Mouse (Mus musculus): ENCODE results near the gene Hsd17b12. TPM values are rescaled to one million over a fixed set of nuclear protein-coding genes. Genes with fewer than 3 reads are reported as not detected.

Hsd17b12 gene
- total RNA-seq (2021): 10 to 100 TPM; 64.8 to 70.2 TPM
- long read RNA-seq, transcript Hsd17b12-201 (11 exons, 1,902 nt): major isoform, 29 of 37 reads
- long read RNA-seq, partial matches to known transcripts: 8 of 37 reads
- long read RNA-seq, other reads (novel, unspliced or antisense): 0 of 37 reads

GRCm38 (mm10) chr2:94157592-94158519, at the start of gene Hsd17b12:
Gene Hsd17b12, minus strand, starts transcription at chr2:94157964.
- DNase-seq (ENCODE audit: low spot score in 2 of 2): peak; percentile 99 to 100

GRCm38 (mm10) chr2:94184906-94185305, 27.1 kb upstream of the Hsd17b12 start:
- DNase-seq (ENCODE audit: low spot score in 2 of 2): no peak

- no peak for DNase-seq (ENCODE audit: low spot score in 2 of 2)
Measured at GRCm38 (mm10) chr2:94184142-94184541, 26.4 kb upstream of the Hsd17b12 start.

GRCm38 (mm10) chr2:94179030-94179407, 21.3 kb upstream of the Hsd17b12 start:
- DNase-seq (ENCODE audit: low spot score in 2 of 2): no peak

- peak; percentile 88 to 97 for DNase-seq (ENCODE audit: low spot score in 2 of 2)
Measured at GRCm38 (mm10) chr2:94178321-94179029, 20.7 kb upstream of the Hsd17b12 start.

GRCm38 (mm10) chr2:94177294-94177693, 19.5 kb upstream of the Hsd17b12 start:
- no peak for DNase-seq (ENCODE audit: low spot score in 2 of 2)

- no peak for DNase-seq (ENCODE audit: low spot score in 2 of 2)
Measured at GRCm38 (mm10) chr2:94176381-94176780, 18.6 kb upstream of the Hsd17b12 start.

- no peak for DNase-seq (ENCODE audit: low spot score in 2 of 2)
Measured at GRCm38 (mm10) chr2:94173549-94173948, 15.8 kb upstream of the Hsd17b12 start.

GRCm38 (mm10) chr2:94163207-94163606, 5.4 kb upstream of the Hsd17b12 start:
- DNase-seq (ENCODE audit: low spot score in 2 of 2): no peak

GRCm38 (mm10) chr2:94162141-94162540, 4.4 kb upstream of the Hsd17b12 start:
- no peak for DNase-seq (ENCODE audit: low spot score in 2 of 2)

GRCm38 (mm10) chr2:94158520-94158884, 738 bp upstream of the Hsd17b12 start:
- no peak for DNase-seq (ENCODE audit: low spot score in 2 of 2)

GRCm38 (mm10) chr2:94157051-94157450, 713 bp downstream of the Hsd17b12 start:
- DNase-seq (ENCODE audit: low spot score in 2 of 2): no peak

- no peak for DNase-seq (ENCODE audit: low spot score in 2 of 2)
Measured at GRCm38 (mm10) chr2:94145146-94145542, 12.6 kb downstream of the Hsd17b12 start.

GRCm38 (mm10) chr2:94144520-94145145, 13.1 kb downstream of the Hsd17b12 start:
- DNase-seq (ENCODE audit: low spot score in 2 of 2): no peak

GRCm38 (mm10) chr2:94141293-94141692, 16.5 kb downstream of the Hsd17b12 start:
- DNase-seq (ENCODE audit: low spot score in 2 of 2): no peak

- peak in 1 of 2 experiments; percentile 39 for DNase-seq (ENCODE audit: low spot score in 2 of 2)
Measured at GRCm38 (mm10) chr2:94138469-94139390, 19.0 kb downstream of the Hsd17b12 start.

- no peak for DNase-seq (ENCODE audit: low spot score in 2 of 2)
Measured at GRCm38 (mm10) chr2:94136837-94137236, 20.9 kb downstream of the Hsd17b12 start.

- no peak for DNase-seq (ENCODE audit: low spot score in 2 of 2)
Measured at GRCm38 (mm10) chr2:94128496-94128895, 29.3 kb downstream of the Hsd17b12 start.

- peak; percentile 44 to 61 for DNase-seq (ENCODE audit: low spot score in 2 of 2)
Measured at GRCm38 (mm10) chr2:94122182-94123041, 35.4 kb downstream of the Hsd17b12 start.

Data from layer of hippocampus, adult 18-20 months (tissue).